Mouse (Mus musculus) neutrophil, adult 65 days (primary cell): ENCODE results near the gene Rit1. TPM values are rescaled to one million over a fixed set of nuclear protein-coding genes. Genes with fewer than 3 reads are reported as not detected.

Experiments used
- total RNA-seq: library from RNA; stranded (reverse); gene quantifications from 2 replicates; pipeline ENCODE4 v1.2.4, GENCODE M21; 2023

Rit1 gene
- total RNA-seq, result 49.1 and 52.4 TPM in 2 replicates

DNA sequence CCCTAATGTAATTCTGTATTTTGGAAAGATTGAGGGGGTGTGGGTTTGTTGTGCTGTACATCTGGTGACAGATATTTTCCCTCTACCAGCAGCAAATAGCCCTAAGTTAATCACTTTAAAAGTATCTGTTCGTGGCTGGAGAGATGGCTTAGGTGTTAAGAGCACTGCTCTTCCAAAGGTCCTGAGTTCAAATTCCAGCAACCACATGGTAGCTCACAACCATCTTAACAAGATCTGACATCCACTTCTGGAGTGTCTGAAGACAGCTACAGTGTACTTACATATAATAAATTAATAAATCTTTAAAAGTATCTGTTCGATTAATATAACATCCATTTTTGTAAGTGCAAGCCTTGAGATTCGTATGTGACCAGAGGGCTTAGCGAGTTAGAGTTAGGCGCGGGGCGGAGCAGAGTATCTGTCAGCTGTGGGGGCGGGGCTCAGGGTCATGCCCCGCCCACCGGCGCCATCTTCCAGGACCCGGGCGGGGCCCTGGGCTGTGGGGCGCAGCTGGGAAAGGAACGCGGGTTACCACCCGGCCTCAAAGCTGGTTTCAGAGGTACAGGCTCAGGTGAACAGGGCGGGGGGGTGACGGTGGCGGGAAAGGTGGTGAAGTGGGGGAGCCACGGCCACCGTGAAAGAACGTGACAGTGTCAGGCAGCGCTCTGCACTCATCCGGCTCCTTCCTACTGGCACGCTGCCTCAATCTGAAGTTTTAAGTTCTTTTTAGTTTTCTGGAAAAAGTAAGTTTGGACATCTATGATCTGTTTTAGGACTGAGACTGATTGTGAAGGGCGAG lies at the start of gene Rit1:
Rit1 (plus strand) TSS at position 440 of the 799 bp plus-strand sequence.

DNA sequence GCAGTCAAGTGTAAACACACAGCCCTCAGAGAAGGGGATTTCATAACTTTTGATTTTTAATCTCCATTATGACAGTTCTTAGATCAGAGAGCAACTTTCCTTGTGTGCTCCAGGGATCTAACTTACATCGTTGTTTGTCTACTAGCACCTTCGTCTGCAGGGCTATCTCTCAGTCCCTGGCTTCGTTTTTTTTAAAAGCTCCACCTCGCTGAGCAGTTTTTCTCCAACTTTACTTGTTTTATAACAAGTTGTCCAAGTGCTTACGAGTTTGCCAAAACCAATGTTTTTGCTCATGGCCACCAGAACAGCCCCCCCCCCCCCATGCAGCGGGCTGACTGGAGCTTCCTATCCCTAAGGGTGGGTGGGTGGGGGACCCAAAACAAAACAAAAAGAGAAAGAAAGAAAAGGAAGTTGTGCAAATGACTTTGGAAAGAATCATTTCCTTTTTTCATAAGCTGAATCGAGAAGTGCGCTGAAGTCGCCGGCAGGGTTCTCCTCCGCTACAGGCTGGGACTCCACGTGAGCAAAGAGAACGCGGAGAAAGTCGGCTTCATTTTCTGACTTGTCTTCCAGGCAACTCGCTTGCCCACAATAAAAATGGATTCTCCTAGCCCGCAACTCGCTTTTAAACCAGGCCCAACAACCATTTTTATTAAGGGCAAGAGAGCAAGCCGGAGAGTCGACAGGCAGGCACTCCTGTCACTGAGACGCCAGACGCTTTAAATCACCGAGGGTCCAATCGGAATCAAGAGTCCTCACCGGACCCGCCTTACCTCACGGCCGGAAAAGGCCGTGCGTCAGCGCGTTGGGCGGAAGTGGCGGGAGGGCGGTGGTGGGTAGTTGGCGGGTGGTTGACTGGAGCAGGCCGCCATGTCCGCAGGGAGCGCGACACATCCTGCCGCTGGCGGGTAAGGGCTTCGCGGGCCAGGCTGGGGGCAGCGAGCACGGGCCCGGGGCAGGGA lies 31.4 kb upstream of the Rit1 start, which contains the start of gene Khdc4:
Khdc4 (plus strand) TSS at position 824 of the 962 bp plus-strand sequence.

GRCm38 (mm10) chr3:88774939-88775841 lies 58.6 kb downstream of the Rit1 start, which contains the start of gene Syt11:
Syt11 (minus strand) TSS chr3:88775164.

Other genes with a start within 250 kb of the Rit1 start
- gene Lmna, start 206.9 kb upstream of the Rit1 start, total RNA-seq, result 14.9 and 16.9 TPM in 2 replicates
- 0.06 and 0.11 TPM in 2 replicates for gene Mex3a, start 184.4 kb upstream of the Rit1 start, total RNA-seq
- not detected in 2 replicates for gene Rab25, start 168.5 kb upstream of the Rit1 start, total RNA-seq
- 59.0 and 70.5 TPM in 2 replicates for gene Lamtor2, start 163.8 kb upstream of the Rit1 start, total RNA-seq
- 12.2 and 13.7 TPM in 2 replicates for gene Ubqln4, start 163.1 kb upstream of the Rit1 start, total RNA-seq
- gene Ssr2, start 141.0 kb upstream of the Rit1 start, total RNA-seq, result 63.9 and 72.3 TPM in 2 replicates
- gene Arhgef2, start 110.9 kb upstream of the Rit1 start, total RNA-seq, result 209 and 264 TPM in 2 replicates
- not detected in 2 replicates for gene Rxfp4, start 63.7 kb upstream of the Rit1 start, total RNA-seq
- 95.8 and 139 TPM in 2 replicates for gene Khdc4, start 31.0 kb upstream of the Rit1 start, total RNA-seq
- 0.59 and 0.73 TPM in 2 replicates for gene Syt11, start 58.3 kb downstream of the Rit1 start, total RNA-seq
- 22.6 and 32.2 TPM in 2 replicates for gene Gon4l, start 118.4 kb downstream of the Rit1 start, total RNA-seq
- gene Msto1, start 197.2 kb downstream of the Rit1 start, total RNA-seq, result 4.0 and 5.5 TPM in 2 replicates
- 29.5 and 43.5 TPM in 2 replicates for gene Ash1l, start 233.8 kb downstream of the Rit1 start, total RNA-seq
- 57.7 and 64.3 TPM in 2 replicates for gene Dap3, start 234.3 kb downstream of the Rit1 start, total RNA-seq